Mouse (Mus musculus) neural tube, embryonic 14.5 days (tissue): Measurements from ENCODE around the gene Psmc1. TPM values are rescaled to one million over a fixed set of nuclear protein-coding genes. Genes with fewer than 3 reads are reported as not detected.

Source experiments
- ATAC-seq: fragments of 200-750 bp; cut with Nextera tagmentation; 2 replicates; pipeline ENCODE4 v1.8.0; 2017; ENCODE audit warnings: low read depth, mild to moderate bottlenecking, moderate TSS enrichment, moderate library complexity
- H3K27ac ChIP-seq: fragments of 300-500 bp; sonication (generic); 2 replicates; pipeline ENCODE4 v1.5.1; 2014; ENCODE audit warnings: low read depth, mild to moderate bottlenecking, control low read depth, low read length, moderate library complexity, mixed read lengths
- H3K27me3 ChIP-seq: fragments of 300-500 bp; sonication (generic); 2 replicates; pipeline ENCODE4 v1.6.1; 2014; ENCODE audit warnings: low read length; ENCODE audit not compliant: control insufficient read depth, insufficient read depth
- H3K36me3 ChIP-seq: fragments of 300-500 bp; sonication (generic); 2 replicates; pipeline ENCODE4 v1.6.1; 2014; ENCODE audit warnings: low read length, mixed read lengths; ENCODE audit not compliant: control insufficient read depth, insufficient read depth
- H3K4me1 ChIP-seq: fragments of 300-500 bp; sonication (generic); 2 replicates; pipeline ENCODE4 v1.6.1; 2014; ENCODE audit warnings: low read length; ENCODE audit not compliant: control insufficient read depth, insufficient read depth
- H3K4me2 ChIP-seq: fragments of 300-500 bp; sonication (generic); 2 replicates; pipeline ENCODE4 v1.6.1; 2014; ENCODE audit warnings: mild to moderate bottlenecking, low read depth, low read length, control low read depth
- H3K4me3 ChIP-seq: fragments of 300-500 bp; sonication (generic); 2 replicates; pipeline ENCODE4 v1.5.1; 2014; ENCODE audit warnings: low read depth, low read length, control low read depth, mixed read lengths
- H3K9ac ChIP-seq: fragments of 300-500 bp; sonication (generic); replicated peaks from 2 replicates; pipeline ENCODE4 v1.6.1; 2014; ENCODE audit warnings: low read depth, mild to moderate bottlenecking, control low read depth, low read length, mixed read lengths
- H3K9me3 ChIP-seq: fragments of 300-500 bp; sonication (generic); 2 replicates; pipeline ENCODE4 v1.6.1; 2016; ENCODE audit warnings: low read length; ENCODE audit not compliant: control insufficient read depth
- WGBS: fragments of 180-500 bp; shearing (Covaris S2); extraction: QIAGEN DNeasy Blood & Tissue Kit; methylation state at CpG from one replicate; pipeline ENCODE4 v1.1.7; 2014; 5-methylcytosine and 5-hydroxymethylcytosine counted together
- polyA plus RNA-seq: library from polyadenylated mRNA; unstranded; fragments of >200 nt; fragmentation: Nextera tagmentation; extraction: Ambion mirVana; gene quantifications from 2 replicates; pipeline ENCODE4 v1.2.1, GENCODE M21; 2014

Gene Psmc1
- polyA plus RNA-seq, 1 experiment from 2014 or later: 281 TPM

DNA sequence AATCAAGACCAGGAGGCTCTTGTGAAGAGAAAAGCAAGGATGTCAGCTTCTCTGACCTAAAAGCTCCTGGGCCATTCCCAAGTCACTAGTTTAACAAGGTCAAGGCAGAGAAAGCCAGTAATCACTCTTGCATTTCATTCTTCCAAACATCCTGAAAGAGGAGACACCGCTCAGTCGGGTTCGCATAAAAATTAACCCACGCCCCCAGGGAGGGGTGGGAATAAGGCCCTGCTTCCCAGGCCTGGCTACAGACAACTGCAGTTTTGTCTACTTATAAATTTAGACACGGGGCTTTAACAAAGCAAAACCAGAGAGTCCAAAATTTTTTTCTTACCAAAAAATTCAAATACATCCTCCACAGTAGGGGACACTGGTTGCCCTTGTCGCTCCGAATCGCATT lies 19.0 kb downstream of the Psmc1 start:
- WGBS: 76% methylated on average over 8 of the region's 8 CpGs
- H3K36me3 ChIP-seq: peaks cover 51% of the 10 kb centered on the region
- no peak overlapping the region for H3K4me2 ChIP-seq
- H3K4me3 ChIP-seq: no peak overlapping the region
- no peaks in the 10 kb centered on the region for H3K4me1 ChIP-seq
- ATAC-seq: no peak
- H3K9me3 ChIP-seq: no peaks in the 10 kb centered on the region
- no peak overlapping the region for H3K27ac ChIP-seq
- no peaks in the 10 kb centered on the region for H3K27me3 ChIP-seq
- no peak overlapping the region for H3K9ac ChIP-seq

DNA sequence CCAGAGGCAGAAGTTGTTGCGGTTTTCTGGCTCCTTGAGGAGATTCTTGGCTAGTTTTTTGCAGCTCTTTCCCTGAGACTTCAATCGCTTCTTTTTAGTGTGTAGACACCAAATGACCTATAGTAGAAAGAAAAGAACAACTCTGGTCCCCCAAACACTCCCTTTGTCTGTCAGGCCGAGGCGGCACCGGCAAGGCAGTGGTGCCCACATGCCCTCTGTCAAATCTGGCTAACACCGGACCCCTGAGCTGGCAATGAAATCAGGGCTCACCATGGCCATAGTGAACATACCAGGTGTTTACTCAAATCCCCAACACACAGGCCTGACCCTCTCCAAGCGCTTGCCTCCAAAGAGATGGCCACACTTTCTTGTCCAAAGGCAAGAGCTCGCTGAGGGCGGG lies 21.2 kb downstream of the Psmc1 start:
- Histone ChIP-seq H3K27me3 (no peaks in the 10 kb centered on the region), H3K36me3 (peaks cover 34% of the 10 kb centered on the region), H3K4me1 (no peaks in the 10 kb centered on the region), H3K4me2 (no peak overlapping the region), H3K9ac (no peak overlapping the region), H3K27ac (no peak overlapping the region), H3K4me3 (no peak overlapping the region), H3K9me3 (no peaks in the 10 kb centered on the region)
- no peak for ATAC-seq
- 89% methylated on average over 9 of the region's 9 CpGs for WGBS

DNA sequence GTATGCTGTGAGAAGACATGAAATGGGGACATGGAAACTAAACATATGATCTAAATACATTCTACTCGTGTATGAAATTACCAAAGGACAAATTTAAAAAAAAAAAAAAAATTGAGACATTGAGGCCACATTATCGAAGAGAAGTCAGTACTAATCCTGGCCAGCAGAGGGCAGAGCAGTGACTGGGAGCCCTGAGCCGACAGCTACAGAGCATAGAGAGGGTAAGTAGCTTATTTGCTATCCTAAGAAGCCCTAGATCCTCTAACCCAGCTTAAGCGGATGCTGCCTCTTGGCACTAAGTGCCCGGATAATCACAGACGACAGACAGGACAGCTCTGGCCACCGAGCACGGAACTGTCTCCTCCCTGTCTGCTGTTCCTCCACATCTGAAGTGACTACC lies 21.7 kb downstream of the Psmc1 start:
- no peak overlapping the region for H3K4me3 ChIP-seq
- peaks cover 36% of the 10 kb centered on the region for H3K36me3 ChIP-seq
- peak; percentile 69; the same call in 1 of the 2 replicates for ATAC-seq
- no peaks in the 10 kb centered on the region for H3K27me3 ChIP-seq
- no peak overlapping the region for H3K9ac ChIP-seq
- H3K9me3 ChIP-seq: no peaks in the 10 kb centered on the region
- H3K27ac ChIP-seq: no peak overlapping the region
- no peaks in the 10 kb centered on the region for H3K4me1 ChIP-seq
- WGBS: 52% methylated on average over 8 of the region's 8 CpGs
- no peak overlapping the region for H3K4me2 ChIP-seq

DNA sequence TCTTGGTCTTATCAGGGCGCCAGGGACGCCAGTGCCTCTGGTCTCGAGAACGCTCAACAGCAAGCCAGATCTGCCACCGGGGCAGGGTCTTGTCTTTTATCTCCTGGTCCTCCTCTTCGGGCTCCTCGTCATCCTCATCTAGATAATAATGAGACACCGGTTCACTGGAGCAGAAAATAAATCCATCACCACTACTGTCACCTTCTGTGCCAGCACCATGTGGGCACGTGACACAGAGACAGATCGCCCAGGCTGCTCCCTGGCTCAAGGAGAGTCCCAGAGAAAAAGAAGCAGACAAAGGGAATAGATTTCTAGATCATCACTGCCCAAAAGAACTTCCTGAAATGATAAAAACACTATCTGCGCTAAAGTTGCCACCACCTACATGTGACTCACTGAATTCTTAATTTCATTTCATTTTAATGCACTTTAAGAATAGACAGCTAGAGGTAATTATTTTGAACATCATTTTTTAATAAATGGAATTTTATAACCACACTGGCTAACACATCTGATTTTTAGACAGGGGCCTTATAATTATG lies 24.5 kb downstream of the Psmc1 start:
- Histone ChIP-seq H3K27ac (no peak overlapping the region), H3K9ac (no peak overlapping the region), H3K36me3 (peaks cover 40% of the 10 kb centered on the region), H3K4me1 (no peaks in the 10 kb centered on the region), H3K4me2 (no peak overlapping the region), H3K9me3 (no peaks in the 10 kb centered on the region), H3K4me3 (no peak overlapping the region), H3K27me3 (no peaks in the 10 kb centered on the region)
- WGBS: 80% methylated on average over 11 of the region's 11 CpGs
- ATAC-seq: no peak

DNA sequence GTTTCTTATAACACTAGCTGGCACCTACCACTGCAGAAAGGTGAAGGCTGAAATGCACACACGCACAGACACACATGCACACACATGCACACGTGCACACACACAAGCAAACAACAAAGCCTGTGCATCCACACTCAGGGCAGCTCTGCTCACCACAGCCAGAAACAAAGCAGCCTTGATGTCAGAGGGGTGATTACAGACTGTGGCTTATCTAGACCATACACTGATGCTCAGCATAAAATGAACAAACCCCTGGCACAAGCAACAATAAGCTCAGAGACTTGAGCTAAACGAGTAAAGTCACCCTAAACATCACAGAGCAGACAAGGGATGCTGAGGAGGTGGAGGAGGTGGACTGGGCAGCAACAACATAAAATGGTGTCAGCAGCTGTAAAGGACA lies 25.2 kb downstream of the Psmc1 start:
- Histone ChIP-seq H3K4me2 (no peak overlapping the region), H3K27ac (no peak overlapping the region), H3K4me1 (no peaks in the 10 kb centered on the region), H3K27me3 (no peaks in the 10 kb centered on the region), H3K9me3 (no peaks in the 10 kb centered on the region), H3K4me3 (no peak overlapping the region), H3K36me3 (peaks cover 37% of the 10 kb centered on the region), H3K9ac (0 out of 2 replicates have a peak overlapping the region, but pooled peaks have one; percentile 2)
- 87% methylated on average over 3 of the region's 3 CpGs for WGBS
- ATAC-seq: no peak

DNA sequence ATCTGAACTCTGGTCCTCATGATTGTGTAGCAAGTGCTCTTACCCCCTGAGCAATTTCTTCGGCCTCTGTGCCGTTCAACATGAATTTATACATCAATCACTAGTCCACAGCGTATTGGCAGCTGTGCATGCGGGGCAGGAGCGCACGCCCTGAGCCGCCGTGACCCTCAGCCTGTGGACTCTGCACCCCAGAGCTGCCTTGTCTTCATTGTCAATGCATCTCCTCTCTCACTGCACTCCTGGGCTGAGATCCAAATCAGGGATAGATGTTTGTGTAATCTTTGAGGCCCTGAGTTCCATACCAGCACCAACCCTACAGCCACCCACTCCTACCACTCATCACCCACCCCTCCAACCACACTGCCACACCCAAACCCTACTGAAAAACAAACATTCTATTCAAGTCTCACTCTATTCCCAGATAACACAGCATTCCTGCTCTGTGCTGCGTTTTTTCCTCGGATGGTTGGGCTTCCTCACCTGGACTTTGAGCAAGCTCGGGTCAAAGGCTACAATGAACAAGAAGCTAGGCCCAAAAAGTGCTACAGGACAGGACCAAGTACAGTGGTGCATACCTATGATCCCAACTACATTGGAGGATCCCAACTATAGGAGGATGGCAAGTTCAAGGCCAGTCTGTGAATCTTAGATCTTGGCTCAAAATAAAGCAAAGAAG lies 33.0 kb downstream of the Psmc1 start:
- Histone ChIP-seq H3K4me3 (no peak overlapping the region), H3K27me3 (no peaks in the 10 kb centered on the region), H3K4me1 (no peaks in the 10 kb centered on the region), H3K4me2 (no peak overlapping the region), H3K27ac (no peak overlapping the region), H3K9ac (no peak overlapping the region), H3K36me3 (peaks cover 54% of the 10 kb centered on the region), H3K9me3 (no peaks in the 10 kb centered on the region)
- WGBS: 96% methylated on average over 11 of the region's 11 CpGs
- ATAC-seq: no peak

DNA sequence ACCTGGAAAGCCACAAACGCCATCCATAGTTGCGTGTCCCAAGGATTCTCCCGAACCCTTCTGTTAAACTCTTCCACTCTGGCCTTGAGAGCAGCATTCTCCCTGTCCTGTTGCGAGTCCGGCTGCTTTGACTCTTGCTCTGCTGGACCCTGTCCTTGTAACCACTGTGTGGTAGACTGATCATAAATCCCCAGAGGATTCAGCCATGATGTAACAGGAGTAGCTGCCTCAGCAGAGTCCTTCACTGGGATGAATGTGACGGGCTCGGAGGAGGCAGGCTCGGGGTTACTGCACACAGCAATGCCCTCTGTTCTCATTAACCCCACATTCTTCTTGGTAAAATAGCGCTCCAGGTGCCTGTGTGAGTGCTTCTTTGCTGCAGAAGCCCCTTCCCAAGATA lies 33.8 kb downstream of the Psmc1 start:
- H3K27ac ChIP-seq: no peak overlapping the region
- no peak overlapping the region for H3K4me2 ChIP-seq
- H3K9me3 ChIP-seq: no peaks in the 10 kb centered on the region
- peaks cover 58% of the 10 kb centered on the region for H3K36me3 ChIP-seq
- H3K4me3 ChIP-seq: no peak overlapping the region
- H3K27me3 ChIP-seq: no peaks in the 10 kb centered on the region
- ATAC-seq: no peak
- WGBS: 93% methylated on average over 9 of the region's 9 CpGs
- no peak overlapping the region for H3K9ac ChIP-seq
- H3K4me1 ChIP-seq: no peaks in the 10 kb centered on the region

DNA sequence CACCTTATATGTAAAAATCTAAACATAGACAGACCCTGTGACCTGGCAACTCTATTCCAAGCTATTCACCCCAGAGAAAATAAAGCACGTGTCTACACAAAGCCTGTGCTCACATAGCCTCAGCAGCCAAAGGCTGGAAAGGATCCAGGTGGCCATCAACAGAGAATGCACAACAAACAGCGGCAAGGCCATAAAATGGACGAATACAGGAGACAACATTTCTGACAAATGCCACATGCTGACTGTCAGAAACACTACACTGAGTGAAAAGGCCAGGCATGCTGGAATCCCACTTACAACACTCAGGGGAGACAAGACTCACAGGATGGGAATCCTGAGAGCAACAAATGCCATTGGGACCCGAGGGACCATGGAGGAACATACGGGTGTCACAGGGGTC lies 34.3 kb downstream of the Psmc1 start:
- Histone ChIP-seq H3K36me3 (peaks cover 59% of the 10 kb centered on the region), H3K4me2 (no peak overlapping the region), H3K4me3 (no peak overlapping the region), H3K27ac (no peak overlapping the region), H3K9me3 (no peaks in the 10 kb centered on the region), H3K9ac (no peak overlapping the region), H3K4me1 (no peaks in the 10 kb centered on the region), H3K27me3 (no peaks in the 10 kb centered on the region)
- WGBS: 72% methylated on average over 5 of the region's 5 CpGs
- no peak; the same call in 1 of the 2 replicates for ATAC-seq

DNA sequence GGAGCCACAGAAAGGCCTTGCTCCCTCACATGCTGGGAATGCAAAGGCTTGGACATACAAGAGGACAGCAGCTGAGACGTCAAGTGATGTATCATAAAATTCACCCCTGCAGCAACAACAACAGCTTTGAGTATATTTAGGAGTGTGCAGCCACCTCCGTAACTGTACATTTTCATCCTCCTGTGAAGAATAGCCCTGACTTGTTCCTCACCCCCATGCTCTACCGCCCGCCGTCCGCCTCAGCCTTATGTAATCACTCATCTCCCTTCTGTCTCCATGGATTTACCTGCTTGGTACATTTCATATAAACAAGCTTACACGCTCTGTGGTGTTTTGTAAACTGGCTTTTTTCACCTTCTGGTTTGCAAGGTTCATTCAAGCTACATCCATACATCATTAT lies 42.5 kb downstream of the Psmc1 start:
- peaks cover 31% of the 10 kb centered on the region for H3K36me3 ChIP-seq
- H3K27me3 ChIP-seq: no peaks in the 10 kb centered on the region
- no peak for ATAC-seq
- no peaks in the 10 kb centered on the region for H3K4me1 ChIP-seq
- no peak overlapping the region for H3K27ac ChIP-seq
- no peak overlapping the region for H3K9ac ChIP-seq
- H3K9me3 ChIP-seq: no peaks in the 10 kb centered on the region
- H3K4me2 ChIP-seq: no peak overlapping the region
- no peak overlapping the region for H3K4me3 ChIP-seq
- 89% methylated on average over 7 of the region's 7 CpGs for WGBS
